Mouse (Mus musculus) lung, postnatal 0 days (tissue): ENCODE measurements at regions not wholly inside any gene's neighbourhood (a gene's known extent, or its start where the extent isn't known, plus 50 kb on each side); places are given as distances from the start of the nearest gene placed in this dataset.
"Not testable (repeated sequence)": the region's sequence is repeated elsewhere in the genome, so short reads cannot be mapped to it uniquely, and the experiment has no call there.

Experiments
- ATAC-seq: fragments of 200-750 bp; cut with Nextera tagmentation; 2 replicates; pipeline ENCODE4 v1.8.0; 2017; ENCODE audit warnings: moderate library complexity
- DNase-seq: peaks from one replicate; pipeline ENCODE4 v3.0.0-alpha.2; 2016; ENCODE audit warnings: low spot score
- H3K27ac ChIP-seq: fragments of 300-500 bp; sonication (generic); 2 replicates; pipeline ENCODE4 v1.5.1; 2014; ENCODE audit warnings: antibody characterized with exemption, mild to moderate bottlenecking, low read length, mixed read lengths
- H3K27me3 ChIP-seq: fragments of 300-500 bp; sonication (generic); replicated peaks from 2 replicates; pipeline ENCODE4 v1.6.1; 2014; ENCODE audit warnings: low read length, mixed read lengths; ENCODE audit not compliant: insufficient read depth
- H3K36me3 ChIP-seq: fragments of 300-500 bp; sonication (generic); 2 replicates; pipeline ENCODE4 v1.6.1; 2014; ENCODE audit warnings: low read length, mixed read lengths; ENCODE audit not compliant: insufficient read depth
- H3K4me1 ChIP-seq: fragments of 300-500 bp; sonication (generic); 2 replicates; pipeline ENCODE4 v1.6.1; 2014; ENCODE audit warnings: antibody characterized with exemption, low read depth, low read length, mixed read lengths; ENCODE audit not compliant: insufficient read depth
- H3K4me2 ChIP-seq: fragments of 300-500 bp; sonication (generic); replicated peaks from 2 replicates; pipeline ENCODE4 v1.6.1; 2014; ENCODE audit warnings: low read depth, mild to moderate bottlenecking, low read length, moderate library complexity, mixed read lengths
- H3K4me3 ChIP-seq: fragments of 300-500 bp; sonication (generic); 2 replicates; pipeline ENCODE4 v1.5.1; 2014; ENCODE audit warnings: low read depth, low read length
- H3K9ac ChIP-seq: fragments of 300-500 bp; sonication (generic); replicated peaks from 2 replicates; pipeline ENCODE4 v1.6.1; 2014; ENCODE audit warnings: low read depth, mild to moderate bottlenecking
- H3K9me3 ChIP-seq: fragments of 300-500 bp; sonication (generic); 2 replicates; pipeline ENCODE4 v1.6.1; 2016; ENCODE audit warnings: low read length, mixed read lengths
- CTCF ChIP-seq: IDR thresholded peaks from 2 replicates; pipeline ENCODE4 v1.5.1; 2016; ENCODE audit warnings: antibody characterized with exemption, mild to moderate bottlenecking
- EP300 ChIP-seq: IDR thresholded peaks from 2 replicates; pipeline ENCODE4 v1.6.1; 2016; ENCODE audit warnings: antibody characterized with exemption, mild to moderate bottlenecking, control low read depth
- WGBS: fragments of 180-500 bp; shearing (Covaris S2); extraction: QIAGEN DNeasy Blood & Tissue Kit; methylation state at CpG from one replicate; pipeline ENCODE4 v1.1.7; 2014; 5-methylcytosine and 5-hydroxymethylcytosine counted together

GRCm38 (mm10) chr12:40964996-40965395, 58.9 kb upstream of the Immp2l start:
- no peak overlapping the region for H3K4me3 ChIP-seq
- ATAC-seq = no peak
- WGBS = 62% methylated on average over 2 of the region's 2 CpGs

GRCm38 (mm10) chr12:40966308-40966707, 57.6 kb upstream of the Immp2l start:
- no peak for TF ChIP-seq EP300
- TF ChIP-seq CTCF = no peak
- DNase-seq (no peak), ATAC-seq (no peak)
- WGBS = 88% methylated on average over 2 of the region's 2 CpGs
- Histone ChIP-seq H3K4me2 (no peak overlapping the region), H3K4me1 (no peaks in the 10 kb centered on the region), H3K27me3 (no peaks in the 10 kb centered on the region), H3K9ac (no peak overlapping the region), H3K4me3 (no peak overlapping the region), H3K9me3 (no peaks in the 10 kb centered on the region), H3K36me3 (no peaks in the 10 kb centered on the region), H3K27ac (no peak overlapping the region)

More at GRCm38 (mm10) chr12:40964996-40965395, 58.9 kb upstream of the Immp2l start:
- Histone ChIP-seq H3K36me3 (no peaks in the 10 kb centered on the region), H3K4me1 (no peaks in the 10 kb centered on the region), H3K4me2 (no peak overlapping the region), H3K9me3 (no peaks in the 10 kb centered on the region), H3K27ac (no peak overlapping the region), H3K27me3 (no peaks in the 10 kb centered on the region), H3K9ac (no peak overlapping the region)
- TF ChIP-seq CTCF (no peak), EP300 (no peak)
- no peak for DNase-seq

GRCm38 (mm10) chr12:40966723-40967122, 57.2 kb upstream of the Immp2l start:
- WGBS = 61% methylated on average over 6 of the region's 6 CpGs

GRCm38 (mm10) chr12:40972844-40973243, 51.0 kb upstream of the Immp2l start:
- Histone ChIP-seq H3K4me3 (no peak overlapping the region), H3K4me1 (no peaks in the 10 kb centered on the region), H3K4me2 (no peak overlapping the region), H3K36me3 (no peaks in the 10 kb centered on the region), H3K27me3 (no peaks in the 10 kb centered on the region), H3K9ac (no peak overlapping the region), H3K9me3 (no peaks in the 10 kb centered on the region), H3K27ac (no peak overlapping the region)
- TF ChIP-seq CTCF = no peak
- no peak for TF ChIP-seq EP300
- ATAC-seq (no peak), DNase-seq (no peak)
- WGBS = 70% methylated on average over 3 of the region's 3 CpGs

More at GRCm38 (mm10) chr12:40966723-40967122, 57.2 kb upstream of the Immp2l start:
- not testable (repeated sequence) for ATAC-seq, DNase-seq, H3K4me3 ChIP-seq, H3K9ac ChIP-seq, H3K4me1 ChIP-seq, H3K27me3 ChIP-seq, H3K27ac ChIP-seq, H3K9me3 ChIP-seq, H3K4me2 ChIP-seq, H3K36me3 ChIP-seq
